Mouse (Mus musculus): ENCODE measurements around the gene Csmd2. TPM values are rescaled to one million over a fixed set of nuclear protein-coding genes. Genes with fewer than 3 reads are reported as not detected.

Csmd2 gene
- total RNA-seq, 1 experiment = 0.80 TPM

DNA sequence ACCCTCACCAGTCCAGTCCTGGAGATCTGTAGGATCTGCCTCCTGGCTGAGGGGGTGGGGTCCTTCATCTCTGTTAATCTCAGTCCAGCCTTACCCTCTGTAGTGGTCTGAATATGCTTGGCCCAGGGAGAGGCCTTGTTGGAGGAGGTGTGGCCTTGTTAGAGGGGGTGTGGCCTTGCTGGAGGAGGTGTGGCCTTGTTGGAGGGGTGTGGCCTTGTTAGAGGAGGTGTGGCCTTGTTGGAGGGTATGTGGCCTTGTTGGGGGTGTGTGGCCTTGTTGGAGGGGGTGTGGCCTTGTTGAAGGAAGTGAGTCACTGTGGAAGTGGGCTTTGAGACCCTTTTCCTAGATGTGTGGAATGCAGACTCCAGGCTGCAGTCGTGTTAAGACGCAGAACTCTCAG, 3.2 kb upstream of the Csmd2 start:
- no peaks in the 10 kb centered on the region for H3K36me3 ChIP-seq (ENCODE audit: control insufficient read depth, insufficient read depth, low read length, poor library complexity, severe bottlenecking)
- DNase-seq (ENCODE audit: low read depth, low spot score) = no peak
- peaks cover 0 to 13% of the 10 kb centered on the region in 2 experiments; a peak in 2 of 4 replicates for H3K4me1 ChIP-seq (ENCODE audit: control insufficient read depth in 2 of 2, insufficient read depth in 2 of 2, low read length in 2 of 2, poor library complexity in 1 of 2)
- H3K4me3 ChIP-seq (ENCODE audit: insufficient read depth in 1 of 2, low read depth in 1 of 2, low read length in 2 of 2, poor library complexity in 1 of 2, severe bottlenecking in 1 of 2) = no peak overlapping the region
- in situ Hi-C loops (cut with MboI; ENCODE audit: low sequenced_read_pairs in 2 of 2, unreplicated experiment in 2 of 2) = no loop called here
- H3K27ac ChIP-seq (ENCODE audit: insufficient read depth, low read depth, low read length, poor library complexity, severe bottlenecking) = no peak overlapping the region
- TF ChIP-seq MAFK (IDR thresholded peaks at IDR 0.05; ENCODE audit: insufficient read depth, low read depth, low read length) (no peak), ZNF384 (IDR thresholded peaks at IDR 0.05; ENCODE audit: low read depth, low read length) (no peak), HCFC1 (IDR thresholded peaks at IDR 0.05; ENCODE audit: borderline replicate concordance, insufficient read depth, low read length) (no peak), ZC3H11A (IDR thresholded peaks at IDR 0.05; ENCODE audit: borderline replicate concordance, low read depth, low read length) (no peak), CHD2 (IDR thresholded peaks at IDR 0.05; ENCODE audit: low read depth, low read length) (no peak)
- no peaks in the 10 kb centered on the region for H3K9me3 ChIP-seq (ENCODE audit: control insufficient read depth, insufficient read depth, low read depth, low read length)
- H3K9ac ChIP-seq (ENCODE audit: insufficient read depth, low read depth, low read length, poor library complexity, severe bottlenecking) = no peak overlapping the region

DNA sequence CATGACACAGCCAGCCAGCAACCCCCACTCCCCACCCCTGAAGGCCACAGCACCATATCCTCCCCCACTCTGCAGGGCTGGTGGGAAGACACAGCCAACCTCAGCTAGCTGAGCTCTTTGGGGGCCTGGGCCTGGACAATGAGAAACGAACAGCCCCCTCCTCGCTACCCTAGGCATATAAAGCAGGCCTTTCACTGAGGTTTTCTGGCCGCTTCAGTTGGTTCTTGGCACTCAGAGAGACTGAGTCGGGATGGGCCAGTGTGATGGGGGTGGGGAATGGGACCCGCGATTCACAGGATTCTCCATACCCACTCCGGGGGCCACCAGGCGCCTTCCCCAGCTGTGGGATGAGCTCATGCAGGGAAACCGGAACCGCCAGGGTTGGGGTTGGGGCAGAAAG, 1.8 kb upstream of the Csmd2 start:
- no peak for TF ChIP-seq MAFK (IDR thresholded peaks at IDR 0.05; ENCODE audit: insufficient read depth, low read depth, low read length)
- TF ChIP-seq ZNF384 (IDR thresholded peaks at IDR 0.05; ENCODE audit: low read depth, low read length) = no peak
- no peak for TF ChIP-seq ZC3H11A (IDR thresholded peaks at IDR 0.05; ENCODE audit: borderline replicate concordance, low read depth, low read length)
- no peak for TF ChIP-seq CHD2 (IDR thresholded peaks at IDR 0.05; ENCODE audit: low read depth, low read length)
- TF ChIP-seq HCFC1 (IDR thresholded peaks at IDR 0.05; ENCODE audit: borderline replicate concordance, insufficient read depth, low read length) = no peak
- H3K9me3 ChIP-seq (ENCODE audit: control insufficient read depth, insufficient read depth, low read depth, low read length) = no peaks in the 10 kb centered on the region
- peak overlapping the region in 1 of 2 experiments; percentile 9; a peak in 1 of 4 replicates for H3K4me3 ChIP-seq (ENCODE audit: insufficient read depth in 1 of 2, low read depth in 1 of 2, low read length in 2 of 2, poor library complexity in 1 of 2, severe bottlenecking in 1 of 2)
- H3K27ac ChIP-seq (ENCODE audit: insufficient read depth, low read depth, low read length, poor library complexity, severe bottlenecking) = no peak overlapping the region
- no peak overlapping the region for H3K9ac ChIP-seq (ENCODE audit: insufficient read depth, low read depth, low read length, poor library complexity, severe bottlenecking)
- in situ Hi-C loops (cut with MboI; ENCODE audit: low sequenced_read_pairs in 2 of 2, unreplicated experiment in 2 of 2) = no loop called here
- DNase-seq (ENCODE audit: low read depth, low spot score) = no peak
- H3K36me3 ChIP-seq (ENCODE audit: control insufficient read depth, insufficient read depth, low read length, poor library complexity, severe bottlenecking) = no peaks in the 10 kb centered on the region
- H3K4me1 ChIP-seq (ENCODE audit: control insufficient read depth in 2 of 2, insufficient read depth in 2 of 2, low read length in 2 of 2, poor library complexity in 1 of 2) = peaks cover 0 to 13% of the 10 kb centered on the region in 2 experiments; a peak in 2 of 4 replicates

DNA sequence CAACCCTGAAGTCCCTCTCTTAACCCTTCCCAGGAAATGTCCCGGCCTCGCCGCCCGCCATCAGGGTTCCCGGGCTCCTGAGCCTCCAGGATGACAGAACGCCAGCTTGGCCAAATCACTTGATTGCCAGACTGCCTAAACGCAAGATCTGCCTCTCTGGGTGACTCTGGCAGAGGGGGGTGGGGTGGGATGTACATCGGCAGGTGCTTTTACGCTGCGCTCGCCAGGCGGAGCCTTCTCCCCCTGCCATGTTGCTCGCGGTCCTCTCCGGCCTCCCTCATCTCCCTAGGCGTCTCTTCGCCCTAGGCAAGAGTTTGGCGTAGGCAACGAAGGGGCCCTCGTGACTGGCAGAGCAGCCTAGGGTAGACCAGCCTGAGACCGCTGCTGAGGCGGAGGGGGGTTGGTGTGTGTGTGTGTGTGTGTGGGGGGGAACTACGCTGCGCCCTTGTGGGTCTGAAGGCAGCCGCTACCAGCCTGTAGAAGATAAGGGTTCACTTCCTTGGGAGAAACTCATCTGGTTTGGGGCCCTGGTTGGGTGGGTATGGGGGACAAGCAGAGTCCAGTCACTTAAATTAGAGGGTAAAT, 1.1 kb upstream of the Csmd2 start:
- no peak overlapping the region for H3K27ac ChIP-seq (ENCODE audit: insufficient read depth, low read depth, low read length, poor library complexity, severe bottlenecking)
- no peaks in the 10 kb centered on the region for H3K9me3 ChIP-seq (ENCODE audit: control insufficient read depth, insufficient read depth, low read depth, low read length)
- in situ Hi-C loops (cut with MboI; ENCODE audit: low sequenced_read_pairs in 2 of 2, unreplicated experiment in 2 of 2) = no loop called here
- DNase-seq (ENCODE audit: low read depth, low spot score) = no peak
- no peaks in the 10 kb centered on the region for H3K36me3 ChIP-seq (ENCODE audit: control insufficient read depth, insufficient read depth, low read length, poor library complexity, severe bottlenecking)
- no peak overlapping the region for H3K9ac ChIP-seq (ENCODE audit: insufficient read depth, low read depth, low read length, poor library complexity, severe bottlenecking)
- peaks cover 0 to 13% of the 10 kb centered on the region in 2 experiments; a peak in 2 of 4 replicates for H3K4me1 ChIP-seq (ENCODE audit: control insufficient read depth in 2 of 2, insufficient read depth in 2 of 2, low read length in 2 of 2, poor library complexity in 1 of 2)
- TF ChIP-seq CHD2 (IDR thresholded peaks at IDR 0.05; ENCODE audit: low read depth, low read length) = no peak
- TF ChIP-seq HCFC1 (IDR thresholded peaks at IDR 0.05; ENCODE audit: borderline replicate concordance, insufficient read depth, low read length) = no peak
- TF ChIP-seq ZNF384 (IDR thresholded peaks at IDR 0.05; ENCODE audit: low read depth, low read length) = no peak
- TF ChIP-seq MAFK (IDR thresholded peaks at IDR 0.05; ENCODE audit: insufficient read depth, low read depth, low read length) = no peak
- no peak for TF ChIP-seq ZC3H11A (IDR thresholded peaks at IDR 0.05; ENCODE audit: borderline replicate concordance, low read depth, low read length)
- peak overlapping the region; percentile 42 to 56; a peak in 2 of 4 replicates for H3K4me3 ChIP-seq (ENCODE audit: insufficient read depth in 1 of 2, low read depth in 1 of 2, low read length in 2 of 2, poor library complexity in 1 of 2, severe bottlenecking in 1 of 2)

DNA sequence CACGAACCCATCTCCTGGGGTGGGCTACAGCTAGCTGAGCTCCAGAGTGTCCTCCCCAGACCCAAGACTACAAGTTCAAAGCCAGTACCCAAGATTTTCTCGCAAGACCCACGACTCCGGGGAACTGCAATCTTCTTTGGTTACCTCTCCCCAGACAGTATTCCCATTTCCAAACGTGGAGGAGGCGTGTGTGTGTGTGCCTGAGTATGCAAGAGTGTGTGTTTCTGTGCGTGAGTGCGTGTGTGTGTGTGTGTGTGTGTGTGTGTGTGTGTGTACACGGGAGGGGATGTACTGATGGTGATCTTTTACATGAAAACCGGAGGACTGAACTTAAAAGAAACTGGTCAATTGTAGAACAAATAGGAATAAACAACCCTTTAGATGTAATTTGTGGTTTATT, 387 bp upstream of the Csmd2 start:
- no peak for DNase-seq (ENCODE audit: low read depth, low spot score)
- H3K9me3 ChIP-seq (ENCODE audit: control insufficient read depth, insufficient read depth, low read depth, low read length) = no peaks in the 10 kb centered on the region
- in situ Hi-C loops (cut with MboI; ENCODE audit: low sequenced_read_pairs in 2 of 2, unreplicated experiment in 2 of 2) = no loop called here
- H3K4me3 ChIP-seq (ENCODE audit: insufficient read depth in 1 of 2, low read depth in 1 of 2, low read length in 2 of 2, poor library complexity in 1 of 2, severe bottlenecking in 1 of 2) = peak overlapping the region; percentile 66 to 71; a peak in 2 of 4 replicates
- no peaks in the 10 kb centered on the region for H3K36me3 ChIP-seq (ENCODE audit: control insufficient read depth, insufficient read depth, low read length, poor library complexity, severe bottlenecking)
- no peak overlapping the region for H3K27ac ChIP-seq (ENCODE audit: insufficient read depth, low read depth, low read length, poor library complexity, severe bottlenecking)
- peaks cover 0 to 13% of the 10 kb centered on the region in 2 experiments; a peak in 2 of 4 replicates for H3K4me1 ChIP-seq (ENCODE audit: control insufficient read depth in 2 of 2, insufficient read depth in 2 of 2, low read length in 2 of 2, poor library complexity in 1 of 2)
- no peak overlapping the region for H3K9ac ChIP-seq (ENCODE audit: insufficient read depth, low read depth, low read length, poor library complexity, severe bottlenecking)
- TF ChIP-seq MAFK (IDR thresholded peaks at IDR 0.05; ENCODE audit: insufficient read depth, low read depth, low read length) (no peak), CHD2 (IDR thresholded peaks at IDR 0.05; ENCODE audit: low read depth, low read length) (no peak), ZC3H11A (IDR thresholded peaks at IDR 0.05; ENCODE audit: borderline replicate concordance, low read depth, low read length) (no peak), HCFC1 (IDR thresholded peaks at IDR 0.05; ENCODE audit: borderline replicate concordance, insufficient read depth, low read length) (no peak), ZNF384 (IDR thresholded peaks at IDR 0.05; ENCODE audit: low read depth, low read length) (no peak)
